Mouse (Mus musculus): Measurements from ENCODE around the gene Mst1. TPM values are rescaled to one million over a fixed set of nuclear protein-coding genes. Genes with fewer than 3 reads are reported as not detected.

Gene Mst1
- total RNA-seq, 2 experiments from 2014 or later, result not detected

- DNase-seq, result peak; percentile 96
- intact Hi-C loops (cut with DNase I), result no loop called here
These were observed 14.1 kb downstream of the Mst1 start, which contains the start of gene Apeh for GRCm38 (mm10) chr9:108094184-108094941. Gene Apeh, minus strand, starts transcription at chr9:108094606.

GRCm38 (mm10) chr9:108094998-108095411 lies 14.8 kb downstream of the Mst1 start:
- intact Hi-C loops (cut with DNase I), result loop anchor here (5.0 kb wide), 1 partner anchor 107 kb away; no protein-coding TSS in a partner anchor
- no peak for DNase-seq

GRCm38 (mm10) chr9:108095518-108095917 lies 15.3 kb downstream of the Mst1 start:
- peak; percentile 68 for DNase-seq
- intact Hi-C loops (cut with DNase I), result loop anchor here (5.0 kb wide), 1 partner anchor 107 kb away; no protein-coding TSS in a partner anchor

GRCm38 (mm10) chr9:108095949-108096712 lies 15.9 kb downstream of the Mst1 start:
- intact Hi-C loops (cut with DNase I), result loop anchor here (5.0 kb wide), 1 partner anchor 106 kb away; no protein-coding TSS in a partner anchor
- DNase-seq, result no peak

GRCm38 (mm10) chr9:108099619-108100018 lies 19.4 kb downstream of the Mst1 start:
- intact Hi-C loops (cut with DNase I), result loop anchor here (5.0 kb wide), 1 partner anchor 103 kb away; no protein-coding TSS in a partner anchor
- peak; percentile 58 for DNase-seq

- DNase-seq, result peak; percentile 57
- intact Hi-C loops (cut with DNase I), result no loop called here
These were observed 24.7 kb downstream of the Mst1 start for GRCm38 (mm10) chr9:108104766-108105548.

GRCm38 (mm10) chr9:108105549-108105863 lies 25.3 kb downstream of the Mst1 start:
- no peak for DNase-seq
- intact Hi-C loops (cut with DNase I), result no loop called here

- intact Hi-C loops (cut with DNase I), result no loop called here
- DNase-seq, result no peak
These were observed 25.9 kb downstream of the Mst1 start for GRCm38 (mm10) chr9:108106090-108106489.

- DNase-seq, result no peak
- intact Hi-C loops (cut with DNase I), result no loop called here
These were observed 27.6 kb downstream of the Mst1 start for GRCm38 (mm10) chr9:108107867-108108266.

GRCm38 (mm10) chr9:108110160-108110559 lies 29.9 kb downstream of the Mst1 start:
- intact Hi-C loops (cut with DNase I), result no loop called here
- no peak for DNase-seq

GRCm38 (mm10) chr9:108111101-108111592 lies 30.9 kb downstream of the Mst1 start:
- DNase-seq, result no peak
- intact Hi-C loops (cut with DNase I), result no loop called here

GRCm38 (mm10) chr9:108111593-108112121 lies 31.4 kb downstream of the Mst1 start:
- DNase-seq, result no peak
- intact Hi-C loops (cut with DNase I), result no loop called here

- intact Hi-C loops (cut with DNase I), result no loop called here
- no peak for DNase-seq
These were observed 32.6 kb downstream of the Mst1 start for GRCm38 (mm10) chr9:108112719-108113340.

- intact Hi-C loops (cut with DNase I), result no loop called here
- no peak for DNase-seq
These were observed 35.2 kb downstream of the Mst1 start for GRCm38 (mm10) chr9:108115290-108116077.

GRCm38 (mm10) chr9:108117143-108117542 lies 36.9 kb downstream of the Mst1 start:
- intact Hi-C loops (cut with DNase I), result no loop called here
- DNase-seq, result no peak

- intact Hi-C loops (cut with DNase I), result no loop called here
- no peak for DNase-seq
These were observed 39.7 kb downstream of the Mst1 start for GRCm38 (mm10) chr9:108119891-108120411.

- intact Hi-C loops (cut with DNase I), result no loop called here
- no peak for DNase-seq
These were observed 40.4 kb downstream of the Mst1 start for GRCm38 (mm10) chr9:108120671-108121070.

GRCm38 (mm10) chr9:108121170-108121969 lies 41.1 kb downstream of the Mst1 start:
- intact Hi-C loops (cut with DNase I), result no loop called here

More at GRCm38 (mm10) chr9:108121170-108121969, 41.1 kb downstream of the Mst1 start:
- no peak for DNase-seq

Data from left cerebral cortex, postnatal 4 days (tissue).